Mouse (Mus musculus) testis, adult 2 months (tissue): Measurements from ENCODE around the gene Lrp8. TPM values are rescaled to one million over a fixed set of nuclear protein-coding genes. Genes with fewer than 3 reads are reported as not detected.
A peak's percentile ranks its signal among the peaks of the same experiment; 100 is the strongest.

ENCODE experiments used
- H3K27ac ChIP-seq: fragments of 200-500 bp; 2 replicates; pipeline ENCODE4 v1.5.1; 2012; ENCODE audit warnings: low read depth, low read length; ENCODE audit not compliant: control insufficient read depth, insufficient read depth
- H3K27me3 ChIP-seq: fragments of 200-500 bp; 2 replicates; pipeline ENCODE4 v1.6.1; 2012; ENCODE audit warnings: mild to moderate bottlenecking, low read length, moderate library complexity; ENCODE audit not compliant: control insufficient read depth, insufficient read depth
- H3K36me3 ChIP-seq: fragments of 200-500 bp; 2 replicates; pipeline ENCODE4 v1.6.1; 2012; ENCODE audit warnings: mild to moderate bottlenecking, low read length; ENCODE audit not compliant: control insufficient read depth, insufficient read depth
- H3K4me1 ChIP-seq: fragments of 200-500 bp; 2 replicates; pipeline ENCODE4 v1.6.1; 2012; ENCODE audit warnings: low read length; ENCODE audit not compliant: control insufficient read depth, insufficient read depth
- H3K4me3 ChIP-seq: fragments of 200-500 bp; 2 replicates; pipeline ENCODE4 v1.5.1; 2012; ENCODE audit warnings: low read depth, mild to moderate bottlenecking, low read length, moderate library complexity, mixed read lengths; ENCODE audit not compliant: control insufficient read depth
- CTCF ChIP-seq: fragments of 200-500 bp; IDR thresholded peaks from 2 replicates; pipeline ENCODE4 v1.5.1; 2012; ENCODE audit warnings: low read depth, mild to moderate bottlenecking, inconsistent platforms, low read length, moderate library complexity; ENCODE audit not compliant: control insufficient read depth, insufficient read depth, insufficient replicate concordance
- POLR2A ChIP-seq: fragments of 200-500 bp; IDR thresholded peaks from 2 replicates; pipeline ENCODE4 v1.6.1; 2012; ENCODE audit warnings: low read depth, mild to moderate bottlenecking, inconsistent platforms, low read length, moderate library complexity; ENCODE audit not compliant: control insufficient read depth
- polyA plus RNA-seq: library from polyadenylated mRNA; depleted of rRNA; stranded (reverse); fragments of >200 nt; gene quantifications from 2 replicates; pipeline ENCODE4 v1.2.3, GENCODE M21; 2012

Gene Lrp8
- polyA plus RNA-seq, 1 experiment = 87.5 TPM

DNA sequence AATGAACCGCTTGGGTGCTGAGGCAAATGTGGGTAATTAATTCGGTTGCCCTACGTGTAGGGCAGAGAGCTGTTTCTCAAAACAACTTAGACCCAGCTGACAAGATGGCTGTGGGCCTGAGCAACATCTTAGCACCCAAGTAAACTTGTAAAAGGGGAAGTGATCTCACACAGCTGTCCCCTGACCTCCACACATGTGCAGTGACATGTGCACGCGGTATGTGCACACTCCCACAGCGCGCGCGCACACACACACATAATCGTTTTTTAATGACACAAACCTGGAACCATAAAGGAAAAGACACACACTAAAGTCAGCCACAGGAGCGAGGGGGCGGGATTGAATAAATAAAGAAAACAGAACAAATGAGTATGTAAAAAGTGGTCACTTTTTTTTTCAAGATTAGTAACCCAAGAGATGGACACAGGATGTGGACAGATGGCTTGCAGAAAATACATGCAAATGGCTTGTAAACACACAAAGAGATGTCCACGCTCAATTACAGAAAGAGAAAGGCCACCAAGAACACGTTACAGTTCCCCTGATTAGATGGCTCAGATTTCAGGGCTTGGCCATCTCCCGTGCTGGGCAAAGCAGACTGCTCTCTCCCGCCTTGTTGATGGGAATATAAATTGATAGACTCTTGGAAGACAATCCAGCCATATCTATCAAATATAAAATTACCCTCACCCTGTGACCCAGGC, 29.8 kb upstream of the Lrp8 start:
- TF ChIP-seq CTCF (no peak), POLR2A (no peak)
- Histone ChIP-seq H3K27ac (no peak overlapping the region), H3K27me3 (no peaks in the 10 kb centered on the region), H3K4me3 (no peak overlapping the region), H3K36me3 (no peaks in the 10 kb centered on the region), H3K4me1 (peaks cover 5% of the 10 kb centered on the region)

GRCm38 (mm10) chr4:107774868-107775267, 27.2 kb upstream of the Lrp8 start:
- Histone ChIP-seq H3K4me3 (no peak overlapping the region), H3K27me3 (no peaks in the 10 kb centered on the region), H3K4me1 (peaks cover 7% of the 10 kb centered on the region), H3K27ac (no peak overlapping the region), H3K36me3 (no peaks in the 10 kb centered on the region)
- TF ChIP-seq POLR2A (no peak), CTCF (no peak)

DNA sequence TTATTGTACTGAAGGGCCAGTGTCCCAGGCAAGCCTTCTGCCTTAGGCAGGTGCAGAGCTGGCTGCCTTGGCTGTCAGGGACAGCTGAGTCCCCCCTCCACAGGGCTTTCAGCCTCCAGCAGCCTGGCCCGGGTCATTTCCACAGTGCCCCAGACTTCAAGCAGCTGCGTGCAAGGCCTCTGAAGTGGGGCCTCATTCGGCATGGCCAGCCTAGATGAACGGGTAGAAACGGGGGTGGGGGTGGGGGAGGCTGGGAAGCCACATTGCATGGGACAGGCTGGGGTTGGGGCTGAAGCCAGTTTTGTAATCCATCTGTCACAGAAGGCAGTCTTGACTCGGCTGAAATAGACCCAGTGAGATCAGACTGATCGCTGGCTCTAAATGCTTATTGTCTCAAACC, 26.4 kb upstream of the Lrp8 start:
- Histone ChIP-seq H3K4me1 (peaks cover 7% of the 10 kb centered on the region), H3K4me3 (no peak overlapping the region), H3K36me3 (no peaks in the 10 kb centered on the region), H3K27me3 (no peaks in the 10 kb centered on the region), H3K27ac (no peak overlapping the region)
- no peak for TF ChIP-seq POLR2A
- no peak for TF ChIP-seq CTCF

DNA sequence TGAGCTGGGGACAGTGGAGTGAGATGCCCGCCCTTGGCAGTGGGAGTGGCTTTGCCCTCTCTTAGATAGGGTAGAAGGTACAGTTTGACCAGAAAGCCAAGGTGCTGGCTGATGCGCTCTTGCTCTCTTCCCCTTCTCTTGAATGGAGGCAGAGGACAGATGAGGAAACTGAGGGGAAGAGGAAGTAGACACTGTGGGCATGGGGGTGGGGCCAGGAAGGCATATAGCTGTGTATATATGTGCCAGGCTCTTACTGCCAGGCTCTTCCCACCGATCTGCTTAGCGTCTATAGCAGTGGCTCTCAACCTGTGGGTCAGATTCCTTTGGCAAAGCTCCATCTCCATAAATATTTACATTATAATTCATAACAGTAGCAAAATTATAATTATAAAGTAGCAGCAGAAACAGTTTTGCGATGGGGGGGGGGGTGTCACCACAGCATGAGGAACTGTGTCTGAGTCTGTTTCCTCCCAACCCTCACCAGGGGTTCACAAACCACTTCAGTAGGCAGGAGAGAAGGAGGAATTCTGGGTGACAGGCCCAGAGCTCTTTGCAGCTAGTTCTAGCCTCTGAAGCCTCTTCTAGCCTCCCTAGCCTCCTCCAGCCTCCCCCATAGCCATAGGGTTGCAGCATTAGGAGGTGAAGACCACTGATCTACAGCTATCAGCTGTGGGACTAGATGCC, 24.9 kb upstream of the Lrp8 start:
- TF ChIP-seq POLR2A (no peak), CTCF (no peak)
- no peak overlapping the region for H3K4me3 ChIP-seq
- no peaks in the 10 kb centered on the region for H3K27me3 ChIP-seq
- peaks cover 7% of the 10 kb centered on the region for H3K4me1 ChIP-seq
- H3K36me3 ChIP-seq = no peaks in the 10 kb centered on the region
- H3K27ac ChIP-seq = no peak overlapping the region

GRCm38 (mm10) chr4:107783541-107783940, 18.5 kb upstream of the Lrp8 start:
- H3K36me3 ChIP-seq = no peaks in the 10 kb centered on the region
- no peak for TF ChIP-seq CTCF
- no peak for TF ChIP-seq POLR2A
- H3K27ac ChIP-seq = no peak overlapping the region
- H3K4me1 ChIP-seq = peaks cover 4% of the 10 kb centered on the region; the same call in 1 of the 2 replicates
- H3K4me3 ChIP-seq = no peak overlapping the region
- no peaks in the 10 kb centered on the region for H3K27me3 ChIP-seq

GRCm38 (mm10) chr4:107788841-107789240, 13.2 kb upstream of the Lrp8 start:
- no peak overlapping the region for H3K4me3 ChIP-seq
- no peaks in the 10 kb centered on the region for H3K27me3 ChIP-seq
- peaks cover 6% of the 10 kb centered on the region for H3K4me1 ChIP-seq
- no peak for TF ChIP-seq POLR2A
- no peak for TF ChIP-seq CTCF
- H3K27ac ChIP-seq = no peak overlapping the region
- no peaks in the 10 kb centered on the region for H3K36me3 ChIP-seq

DNA sequence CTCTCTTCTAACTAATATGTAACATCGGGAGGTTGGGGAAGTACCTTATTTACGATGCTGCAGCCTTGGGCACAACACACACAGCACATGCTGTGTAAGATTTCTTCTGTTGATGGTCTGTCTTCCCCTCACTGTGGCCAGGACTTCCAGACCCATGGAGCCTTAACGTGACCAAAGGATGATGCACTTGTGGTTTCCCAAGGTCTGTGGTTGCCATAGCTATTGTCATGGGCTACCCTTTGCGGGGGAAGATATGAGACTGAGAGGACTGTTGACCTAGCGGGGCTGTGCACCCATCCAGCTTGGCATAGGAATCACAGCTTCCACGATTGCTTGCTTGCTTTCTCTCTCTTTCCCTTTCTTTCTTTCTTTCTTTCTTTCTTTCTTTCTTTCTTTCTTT, 1.3 kb upstream of the Lrp8 start:
- TF ChIP-seq POLR2A (no peak), CTCF (no peak)
- peaks cover 17% of the 10 kb centered on the region for H3K4me1 ChIP-seq
- H3K27ac ChIP-seq = no peak overlapping the region

GRCm38 (mm10) chr4:107801366-107802184, 486 bp upstream of the Lrp8 start:
- peaks cover 17% of the 10 kb centered on the region for H3K4me1 ChIP-seq
- peak overlapping the region; percentile 29 for H3K27ac ChIP-seq
- H3K27me3 ChIP-seq = no peaks in the 10 kb centered on the region; the same call in 1 of the 2 replicates
- TF ChIP-seq CTCF = no peak
- peak; percentile 10; the same call in 1 of the 2 replicates for TF ChIP-seq POLR2A
- peak overlapping the region; percentile 71 for H3K4me3 ChIP-seq
- no peaks in the 10 kb centered on the region for H3K36me3 ChIP-seq

More for the DNA sequence above, 1.3 kb upstream of the Lrp8 start:
- Histone ChIP-seq H3K27me3 (no peaks in the 10 kb centered on the region; the same call in 1 of the 2 replicates), H3K4me3 (no peak overlapping the region), H3K36me3 (no peaks in the 10 kb centered on the region)
